Mouse (Mus musculus): ENCODE data around the gene Olfr281.

DNA sequence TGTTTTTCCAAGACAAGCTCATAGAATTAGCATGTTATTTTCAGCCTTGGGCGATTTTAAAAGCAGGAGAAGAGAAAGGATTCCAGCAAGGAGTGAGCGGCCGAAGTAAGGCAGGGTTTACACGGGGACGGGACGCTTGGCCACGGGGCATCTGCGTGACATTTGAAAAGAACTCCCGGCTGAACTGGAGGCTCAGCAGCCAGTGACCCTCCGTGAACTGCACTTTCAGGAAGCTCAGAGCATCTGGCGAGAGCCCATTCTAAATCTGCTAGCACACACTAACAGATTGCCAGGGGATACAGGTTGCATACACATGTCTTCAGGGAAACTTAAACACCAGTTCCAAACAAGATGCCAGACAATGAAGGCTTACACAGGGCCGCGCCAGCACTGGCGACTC lies 28.1 kb upstream of the Olfr281 start:
- TF ChIP-seq CTCF (IDR thresholded peaks at IDR 0.05; ENCODE audit: extremely low read depth, insufficient read depth, low read length) = no peak
- no peak for TF ChIP-seq POLR2A (IDR thresholded peaks at IDR 0.05; ENCODE audit: extremely low read depth, insufficient read depth, low read length)
